Mouse (Mus musculus) embryonic facial prominence, embryonic 11.5 days (tissue): ENCODE data around the gene Rapgef4. TPM values are rescaled to one million over a fixed set of nuclear protein-coding genes. Genes with fewer than 3 reads are reported as not detected.
"Not testable (repeated sequence)": the region's sequence is repeated elsewhere in the genome, so short reads cannot be mapped to it uniquely, and the experiment has no call there.

ENCODE experiments used
- ATAC-seq: fragments of 200-750 bp; cut with Nextera tagmentation; replicated peaks from 2 replicates; pipeline ENCODE4 v1.8.0; 2017; ENCODE audit warnings: low read depth; ENCODE audit not compliant: insufficient number of reproducible peaks, low FRiP score, low TSS enrichment
- DNase-seq: peaks from one replicate; pipeline ENCODE4 v3.0.0-alpha.2; 2015; ENCODE audit warnings: low spot score
- H3K27ac ChIP-seq: fragments of 300-500 bp; sonication (generic); replicated peaks from 2 replicates; pipeline ENCODE4 v1.5.1; 2014; ENCODE audit warnings: mild to moderate bottlenecking, low read depth, low read length, control low read depth
- H3K27me3 ChIP-seq: fragments of 300-500 bp; sonication (generic); 2 replicates; pipeline ENCODE4 v1.6.1; 2014; ENCODE audit warnings: mild to moderate bottlenecking, low read length, moderate library complexity, mixed read lengths; ENCODE audit not compliant: control insufficient read depth, insufficient read depth
- H3K36me3 ChIP-seq: fragments of 300-500 bp; sonication (generic); replicated peaks from 2 replicates; pipeline ENCODE4 v1.6.1; 2014; ENCODE audit warnings: low read depth, mild to moderate bottlenecking, low read length, moderate library complexity, mixed read lengths; ENCODE audit not compliant: control insufficient read depth, insufficient read depth
- H3K4me1 ChIP-seq: fragments of 300-500 bp; sonication (generic); 2 replicates; pipeline ENCODE4 v1.6.1; 2014; ENCODE audit warnings: low read length, mixed read lengths; ENCODE audit not compliant: control insufficient read depth, insufficient read depth
- H3K4me2 ChIP-seq: fragments of 300-500 bp; sonication (generic); 2 replicates; pipeline ENCODE4 v1.6.1; 2014; ENCODE audit warnings: low read depth, mild to moderate bottlenecking, control low read depth, low read length, moderate library complexity
- H3K4me3 ChIP-seq: fragments of 300-500 bp; sonication (generic); 2 replicates; pipeline ENCODE4 v1.5.1; 2014; ENCODE audit warnings: low read depth, low read length, control low read depth
- H3K9ac ChIP-seq: fragments of 300-500 bp; sonication (generic); replicated peaks from 2 replicates; pipeline ENCODE4 v1.6.1; 2014; ENCODE audit warnings: mild to moderate bottlenecking, control low read depth, low read length
- H3K9me3 ChIP-seq: fragments of 300-500 bp; sonication (generic); replicated peaks from 2 replicates; pipeline ENCODE4 v1.6.1; 2016; ENCODE audit warnings: mild to moderate bottlenecking, low read length, inconsistent platforms, mixed read lengths; ENCODE audit not compliant: control insufficient read depth
- WGBS: fragments of 180-500 bp; shearing (Covaris S2); extraction: QIAGEN DNeasy Blood & Tissue Kit; methylation state at CpG from one replicate; pipeline ENCODE4 v1.1.7; 2014; 5-methylcytosine and 5-hydroxymethylcytosine counted together
- polyA plus RNA-seq: library from polyadenylated mRNA; unstranded; fragments of >200 nt; fragmentation: Nextera tagmentation; extraction: Ambion mirVana; gene quantifications from 2 replicates; pipeline ENCODE4 v1.2.1, GENCODE M21; 2014

Rapgef4 gene
- polyA plus RNA-seq, 1 experiment from 2014 or later: 3.6 TPM

GRCm38 (mm10) chr2:72070086-72070485, 89.0 kb downstream of the Rapgef4 start:
- H3K27ac ChIP-seq: no peak overlapping the region
- DNase-seq: no peak
- H3K9me3 ChIP-seq: no peaks in the 10 kb centered on the region

GRCm38 (mm10) chr2:72073121-72073520, 92.1 kb downstream of the Rapgef4 start:
- not testable (repeated sequence) for H3K27me3 ChIP-seq, DNase-seq, H3K27ac ChIP-seq, H3K9me3 ChIP-seq, H3K9ac ChIP-seq, ATAC-seq, H3K36me3 ChIP-seq, H3K4me3 ChIP-seq, H3K4me2 ChIP-seq, H3K4me1 ChIP-seq
- WGBS: 68% methylated on average over 1 of the region's 1 CpGs

More at GRCm38 (mm10) chr2:72070086-72070485, 89.0 kb downstream of the Rapgef4 start:
- no peak for ATAC-seq
- 63% methylated on average over 8 of the region's 8 CpGs for WGBS
- no peaks in the 10 kb centered on the region for H3K36me3 ChIP-seq
- H3K4me3 ChIP-seq: no peak overlapping the region
- H3K4me2 ChIP-seq: no peak overlapping the region
- no peaks in the 10 kb centered on the region for H3K27me3 ChIP-seq
- H3K4me1 ChIP-seq: no peaks in the 10 kb centered on the region
- no peak overlapping the region for H3K9ac ChIP-seq

GRCm38 (mm10) chr2:72074999-72075561, 94.0 kb downstream of the Rapgef4 start:
- ATAC-seq (no peak), DNase-seq (no peak)
- Histone ChIP-seq H3K36me3 (no peaks in the 10 kb centered on the region), H3K9ac (no peak overlapping the region), H3K4me1 (no peaks in the 10 kb centered on the region), H3K4me3 (no peak overlapping the region), H3K27ac (no peak overlapping the region), H3K4me2 (no peak overlapping the region), H3K9me3 (no peaks in the 10 kb centered on the region), H3K27me3 (no peaks in the 10 kb centered on the region)
- WGBS: 73% methylated on average over 10 of the region's 10 CpGs

- Histone ChIP-seq H3K36me3 (no peaks in the 10 kb centered on the region), H3K4me2 (no peak overlapping the region), H3K9me3 (no peaks in the 10 kb centered on the region), H3K27ac (no peak overlapping the region), H3K4me1 (no peaks in the 10 kb centered on the region), H3K9ac (no peak overlapping the region), H3K4me3 (no peak overlapping the region), H3K27me3 (no peaks in the 10 kb centered on the region)
- no peak for DNase-seq
- ATAC-seq: no peak
- 79% methylated on average over 3 of the region's 3 CpGs for WGBS
Measured at GRCm38 (mm10) chr2:72077490-72078139, 96.6 kb downstream of the Rapgef4 start.

- Histone ChIP-seq H3K4me3 (no peak overlapping the region), H3K36me3 (no peaks in the 10 kb centered on the region), H3K27me3 (no peaks in the 10 kb centered on the region), H3K9ac (no peak overlapping the region), H3K27ac (no peak overlapping the region), H3K9me3 (no peaks in the 10 kb centered on the region), H3K4me1 (no peaks in the 10 kb centered on the region), H3K4me2 (no peak overlapping the region)
- ATAC-seq: no peak
- DNase-seq: no peak
- 85% methylated on average over 6 of the region's 6 CpGs for WGBS
Measured at GRCm38 (mm10) chr2:72078140-72078521, 97.1 kb downstream of the Rapgef4 start.

- WGBS: 80% methylated on average over 8 of the region's 8 CpGs
- H3K4me1 ChIP-seq: no peaks in the 10 kb centered on the region
- no peak overlapping the region for H3K9ac ChIP-seq
- no peak overlapping the region for H3K27ac ChIP-seq
- ATAC-seq (no peak), DNase-seq (no peak)
- H3K4me2 ChIP-seq: no peak overlapping the region
- H3K9me3 ChIP-seq: no peaks in the 10 kb centered on the region
- no peaks in the 10 kb centered on the region for H3K36me3 ChIP-seq
- H3K4me3 ChIP-seq: no peak overlapping the region
- H3K27me3 ChIP-seq: no peaks in the 10 kb centered on the region
Measured at GRCm38 (mm10) chr2:72079110-72079509, 98.1 kb downstream of the Rapgef4 start.

- Histone ChIP-seq H3K9me3 (no peaks in the 10 kb centered on the region), H3K4me2 (no peak overlapping the region), H3K9ac (no peak overlapping the region), H3K4me3 (no peak overlapping the region), H3K36me3 (no peaks in the 10 kb centered on the region), H3K27me3 (no peaks in the 10 kb centered on the region), H3K27ac (no peak overlapping the region), H3K4me1 (no peaks in the 10 kb centered on the region)
- WGBS: 90% methylated on average over 4 of the region's 4 CpGs
- ATAC-seq (no peak), DNase-seq (no peak)
Measured at GRCm38 (mm10) chr2:72082846-72083245, 101.8 kb downstream of the Rapgef4 start.

GRCm38 (mm10) chr2:72088886-72089285, 107.8 kb downstream of the Rapgef4 start:
- ATAC-seq: no peak
- Histone ChIP-seq H3K9ac (no peak overlapping the region), H3K4me3 (no peak overlapping the region), H3K27me3 (no peaks in the 10 kb centered on the region), H3K4me2 (no peak overlapping the region), H3K36me3 (no peaks in the 10 kb centered on the region), H3K9me3 (no peaks in the 10 kb centered on the region), H3K4me1 (no peaks in the 10 kb centered on the region), H3K27ac (no peak overlapping the region)
- no peak for DNase-seq
- WGBS: 94% methylated on average over 11 of the region's 11 CpGs
